Mouse (Mus musculus) ovary, adult 2 months (tissue): ENCODE measurements around the gene March4. TPM values are rescaled to one million over a fixed set of nuclear protein-coding genes. Genes with fewer than 3 reads are reported as not detected.

Experiments used
- polyA plus RNA-seq: library from polyadenylated mRNA; depleted of rRNA; stranded (reverse); fragments of >200 nt; gene quantifications from 2 replicates; pipeline ENCODE4 v1.2.3, GENCODE M21; 2012; rRNA removed

Gene March4
- 0.88 and 1.1 TPM in 2 replicates for polyA plus RNA-seq

DNA sequence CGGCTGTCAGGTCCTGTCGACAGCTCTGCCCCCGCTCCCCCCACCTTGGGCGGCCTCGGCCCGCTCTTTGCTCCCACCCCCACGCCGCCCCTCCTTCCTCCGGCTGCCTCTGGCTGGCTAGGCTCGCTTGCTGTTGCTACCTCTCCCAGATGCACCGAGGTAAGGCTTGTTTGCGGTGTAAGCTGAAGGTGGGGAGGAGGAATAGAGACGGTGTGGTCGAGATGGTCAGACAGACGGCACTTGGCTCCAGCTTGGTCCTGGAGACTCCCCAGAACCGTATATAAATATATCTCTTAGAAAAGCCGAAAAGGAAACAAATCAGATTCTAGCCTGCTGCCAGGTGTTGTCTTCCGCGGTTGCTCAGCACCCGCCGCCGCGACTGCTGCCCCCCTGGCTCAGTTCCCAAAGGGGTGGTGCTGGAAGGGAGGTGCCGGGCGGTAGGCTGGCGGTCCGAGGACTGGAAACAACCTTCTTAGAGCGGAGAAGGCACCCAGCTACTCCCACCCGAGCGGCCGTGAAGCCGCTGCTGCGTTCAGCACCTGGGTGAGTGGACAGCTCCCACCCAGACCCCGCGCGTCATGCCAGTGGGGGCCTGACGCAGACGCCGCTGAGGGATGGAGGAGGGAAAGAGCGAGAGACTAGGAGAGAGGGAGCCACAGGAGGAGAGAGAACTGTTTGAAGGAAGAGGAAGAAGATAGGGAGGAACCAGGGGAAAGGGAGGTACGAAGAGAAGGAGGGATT, at the start of gene March4:
Gene March4 (minus strand): TSS at position 320 of the 741 bp plus-strand sequence.

DNA sequence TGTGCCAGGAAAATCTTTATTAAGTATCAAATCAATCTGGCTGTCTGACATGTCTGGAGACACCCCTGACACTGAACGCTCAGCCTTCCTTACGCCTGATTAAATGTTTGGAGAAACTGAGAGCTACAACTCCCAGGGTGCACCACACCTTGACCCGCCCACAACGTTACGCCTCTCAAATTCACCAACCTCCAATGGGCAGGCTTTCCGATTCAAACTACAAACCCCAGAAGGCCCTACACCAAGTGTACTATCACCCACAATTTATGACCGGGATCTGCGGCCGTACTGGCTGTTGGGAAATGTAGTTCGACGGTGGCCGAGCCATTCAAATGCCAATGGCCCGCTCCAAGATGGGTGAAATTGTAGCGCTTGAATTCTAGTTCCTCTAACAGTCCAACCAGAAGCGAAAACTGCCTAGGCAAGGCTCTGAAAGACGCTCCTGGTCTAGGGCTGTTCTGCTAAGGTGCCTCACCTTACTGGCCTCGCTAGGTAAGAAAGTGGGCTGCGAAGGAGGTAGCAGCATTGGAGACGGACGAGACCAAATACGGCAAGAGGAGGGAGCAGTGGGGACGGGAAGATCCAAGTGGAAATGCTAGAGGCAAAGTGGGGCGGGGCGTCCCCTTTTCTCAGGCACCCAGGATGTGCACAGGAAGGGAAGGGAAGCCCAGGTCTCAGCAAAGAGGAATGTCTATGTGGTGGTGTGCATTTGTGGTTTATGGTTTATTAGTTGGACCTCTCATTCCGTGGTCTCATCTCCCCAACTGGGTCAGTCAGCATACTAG, 46.4 kb upstream of the March4 start, which contains the start of gene Smarcal1:
Gene Smarcal1 (plus strand): TSS at position 305 of the 785 bp plus-strand sequence.

Other genes with a start within 250 kb of the March4 start
- gene Xrcc5, start 229.5 kb downstream of the March4 start, polyA plus RNA-seq, result 2.0 and 2.5 TPM in 2 replicates
- gene Smarcal1, start 46.3 kb upstream of the March4 start, polyA plus RNA-seq, result 56.9 and 58.0 TPM in 2 replicates
- gene Ankar, start 163.6 kb upstream of the March4 start, polyA plus RNA-seq, result not detected in 2 replicates
- gene Rpl37a, start 174.4 kb upstream of the March4 start, polyA plus RNA-seq, result 496 and 917 TPM in 2 replicates